Mouse (Mus musculus): ENCODE measurements around the gene Msto1.
"Not testable (repeated sequence)": the region's sequence is repeated elsewhere in the genome, so short reads cannot be mapped to it uniquely, and the experiment has no call there.

Gene Msto1

DNA sequence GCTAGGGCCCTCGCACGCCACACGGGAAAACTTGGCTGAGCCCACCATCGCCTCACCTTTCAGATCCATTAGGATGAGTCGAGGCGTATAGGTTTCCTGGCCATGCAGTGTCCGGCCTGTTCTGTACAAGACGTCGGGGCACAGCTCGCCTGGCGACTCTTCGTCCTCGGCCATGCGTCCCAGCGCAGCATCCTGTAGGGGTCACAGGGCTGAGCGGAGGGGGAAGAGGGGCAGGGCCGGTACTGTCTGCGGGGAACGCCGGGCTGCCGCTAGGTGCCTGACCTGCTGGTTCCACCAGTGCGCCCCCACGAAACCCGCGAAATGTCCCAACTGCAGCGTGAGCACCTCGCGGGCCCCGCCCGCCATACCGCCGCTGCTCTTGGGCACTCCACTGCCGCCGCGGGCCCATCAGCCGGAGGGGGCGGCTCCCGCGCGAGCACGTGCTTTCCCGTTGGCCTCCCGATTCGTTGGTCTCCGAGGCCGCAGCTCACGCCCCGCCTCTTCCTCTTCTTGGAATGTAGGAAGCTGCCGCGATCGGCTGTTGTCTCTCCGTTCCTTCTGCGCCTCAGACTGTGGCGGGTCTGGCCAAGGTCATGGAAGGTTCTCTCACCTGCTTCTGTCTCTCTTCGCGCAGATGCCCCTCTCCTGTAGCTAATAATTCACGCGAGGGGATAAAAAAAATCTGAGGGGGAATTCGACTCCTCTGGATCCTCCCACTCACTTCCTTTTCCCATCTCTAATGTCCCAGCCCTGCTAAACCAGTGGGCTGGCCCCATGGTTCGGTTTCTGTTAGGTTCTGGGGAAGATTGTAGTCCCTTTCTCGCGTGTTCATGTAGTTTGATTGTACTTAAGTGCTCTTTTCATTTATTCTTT, at the start of gene Msto1:
TSS of gene Msto1 (minus strand) at position 489 of the 873 bp plus-strand sequence.
- DNase-seq, result peak; percentile 91

DNA sequence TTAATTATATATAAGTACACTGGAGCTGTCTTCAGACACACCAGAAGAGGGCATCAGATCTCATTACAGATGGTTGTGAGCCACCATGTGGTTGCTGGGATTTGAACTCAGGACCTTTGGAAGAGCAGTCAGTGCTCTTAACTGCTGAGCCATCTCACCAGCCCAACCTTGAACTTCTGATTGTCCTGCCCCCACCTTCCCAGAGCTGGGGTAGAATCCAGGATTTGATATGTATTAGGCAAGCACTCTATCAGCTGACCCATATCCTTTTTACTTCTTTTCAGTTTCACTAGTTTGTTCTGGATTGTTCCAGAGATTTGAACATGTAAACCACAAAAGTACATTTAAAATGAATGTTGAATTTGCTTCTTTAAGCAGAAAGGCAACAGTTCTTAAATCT, 49.4 kb upstream of the Msto1 start:
- not testable (repeated sequence) for DNase-seq

DNA sequence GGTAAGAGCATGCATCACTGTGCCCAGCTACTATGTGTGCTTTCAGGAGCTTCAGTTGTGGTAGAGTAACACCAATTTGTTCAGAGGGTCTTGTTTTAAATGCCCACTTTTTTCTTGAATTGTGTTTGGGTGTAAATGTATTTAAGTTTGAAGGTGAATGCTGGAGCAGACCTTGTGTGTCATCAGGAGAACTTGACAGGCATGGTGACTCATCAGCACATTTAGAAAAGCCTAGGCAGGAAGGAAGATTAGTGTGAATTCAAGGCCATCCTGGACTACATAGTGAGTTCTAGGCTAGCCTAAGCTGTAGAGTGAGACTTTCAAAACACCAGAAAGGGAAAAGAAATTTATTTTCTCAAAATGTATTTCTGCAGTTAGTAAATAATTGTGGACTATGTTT, 39.9 kb upstream of the Msto1 start:
- DNase-seq, result no peak

DNA sequence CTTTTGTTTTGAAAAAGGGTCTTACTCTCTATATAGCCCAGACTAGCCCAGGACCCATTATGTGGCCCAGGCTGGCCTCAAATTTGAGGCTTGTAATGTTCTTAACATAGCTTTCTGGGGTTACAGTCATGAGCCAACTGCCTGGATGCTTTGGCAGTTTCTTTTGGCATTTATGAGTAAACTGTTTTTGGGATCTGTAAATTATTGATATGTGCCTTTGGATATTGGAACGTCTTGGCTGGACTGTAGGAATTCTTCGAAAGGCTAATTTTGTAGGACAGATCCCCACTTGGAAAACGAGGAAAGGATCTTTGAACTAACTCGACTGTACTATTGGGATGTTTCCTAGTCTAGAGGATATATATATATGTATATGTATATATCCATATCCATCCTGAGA, 39.4 kb upstream of the Msto1 start:
- DNase-seq, result no peak

DNA sequence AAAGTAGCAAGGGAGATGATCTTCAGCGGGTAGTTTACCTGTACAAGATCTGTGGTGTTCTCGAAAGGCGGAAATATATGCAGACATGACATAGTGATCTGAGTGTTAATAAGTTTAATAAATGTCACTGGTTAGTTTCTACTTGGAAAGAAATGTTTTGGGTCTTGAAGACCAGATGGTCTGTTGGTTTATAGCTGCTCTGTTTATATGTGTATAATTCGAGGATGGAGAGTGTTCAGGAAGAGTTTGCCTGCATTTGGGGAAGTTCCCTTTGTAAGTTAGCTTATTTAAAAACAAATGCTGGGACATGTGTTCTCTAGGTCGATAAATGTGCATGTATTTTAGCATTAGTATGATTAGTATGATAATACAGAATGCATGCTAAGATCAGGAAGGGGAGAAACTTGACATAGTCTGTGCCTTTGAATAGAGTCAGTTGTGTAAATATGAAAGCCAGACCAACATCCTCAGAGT, 37.6 kb upstream of the Msto1 start:
- no peak for DNase-seq

DNA sequence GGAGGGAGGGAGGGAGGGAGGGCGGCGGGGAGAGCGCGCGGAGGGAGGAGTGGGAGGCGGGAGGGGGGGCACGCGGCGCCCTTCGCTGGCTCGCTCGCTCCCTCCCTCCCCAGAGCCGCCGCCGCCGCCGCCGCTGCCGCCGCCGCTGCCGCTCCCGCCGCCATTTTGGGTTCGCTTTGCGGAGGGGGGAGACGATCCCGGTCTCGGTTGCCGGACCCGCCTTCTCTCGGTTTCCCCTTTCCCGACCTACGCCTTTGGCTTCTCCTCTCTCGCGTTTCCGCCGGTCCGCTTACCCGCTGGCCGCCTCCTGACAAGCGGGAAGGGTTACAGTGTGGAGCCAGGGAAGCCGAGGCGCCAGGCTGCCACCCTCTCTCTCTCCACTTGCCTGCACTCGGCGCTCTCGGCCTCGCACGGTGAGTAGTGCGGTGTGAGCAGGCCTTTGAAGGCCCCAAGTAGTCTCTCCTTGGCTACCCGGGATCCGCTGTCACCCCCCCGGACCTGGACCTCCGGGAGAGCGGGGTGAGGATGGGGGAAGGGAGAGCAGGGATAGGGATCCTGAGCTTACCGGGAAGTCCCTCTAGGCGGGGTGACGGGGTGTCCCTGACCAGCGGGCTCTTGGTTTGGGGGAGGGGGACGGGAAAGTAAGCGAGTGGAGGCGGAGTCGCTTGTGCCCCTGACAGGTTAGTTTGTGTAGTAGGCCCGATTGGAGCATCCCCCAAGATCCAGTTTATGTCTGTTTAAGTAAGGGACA, 37.0 kb upstream of the Msto1 start, which contains the start of the genes Ash1l and Dap3:
TSS of gene Ash1l (plus strand) at position 47 of the 751 bp plus-strand sequence.
TSS of gene Dap3 (minus strand) at position 606 of the 751 bp plus-strand sequence.
- peak; percentile 69 for DNase-seq

DNA sequence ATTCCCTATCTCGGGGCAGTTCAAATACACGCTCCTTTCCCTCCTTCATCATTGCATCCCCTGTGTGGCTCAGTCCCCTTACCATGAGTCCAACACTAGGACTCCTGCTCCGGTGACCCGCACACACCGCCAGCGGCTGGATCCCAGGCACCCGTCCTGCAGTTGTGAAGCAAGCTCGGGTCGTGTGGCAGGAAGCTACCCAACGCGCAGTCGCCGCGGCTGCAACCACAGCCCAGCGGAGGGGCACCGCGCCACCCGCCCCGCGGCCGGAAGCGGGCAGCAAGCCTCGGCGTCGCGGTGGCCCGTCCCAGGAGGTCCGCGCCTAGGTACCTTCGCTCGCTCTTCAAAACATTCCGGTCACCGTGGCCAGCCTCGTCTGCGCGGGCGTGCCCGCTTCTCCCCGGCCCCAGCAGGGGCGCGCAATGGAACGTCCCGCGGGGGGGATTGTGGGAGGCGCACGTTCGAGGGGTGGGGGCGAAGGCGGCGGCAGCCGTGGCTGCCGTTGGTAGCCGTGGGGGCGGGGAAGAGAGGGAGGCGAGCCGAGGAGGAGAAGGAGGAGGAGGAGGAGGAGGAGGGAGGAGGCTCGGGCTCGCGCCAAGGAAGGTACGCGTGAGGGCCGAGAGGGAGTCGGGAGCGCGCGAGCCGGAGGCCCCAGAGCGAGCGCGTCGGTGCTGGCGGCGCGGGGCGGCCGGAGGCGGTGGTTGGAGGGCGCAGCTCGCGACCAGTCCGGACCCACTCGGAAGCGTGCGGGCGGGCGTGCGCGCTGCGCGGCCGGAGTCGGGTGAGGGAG, 36.2 kb upstream of the Msto1 start:
- peak; percentile 91 for DNase-seq

DNA sequence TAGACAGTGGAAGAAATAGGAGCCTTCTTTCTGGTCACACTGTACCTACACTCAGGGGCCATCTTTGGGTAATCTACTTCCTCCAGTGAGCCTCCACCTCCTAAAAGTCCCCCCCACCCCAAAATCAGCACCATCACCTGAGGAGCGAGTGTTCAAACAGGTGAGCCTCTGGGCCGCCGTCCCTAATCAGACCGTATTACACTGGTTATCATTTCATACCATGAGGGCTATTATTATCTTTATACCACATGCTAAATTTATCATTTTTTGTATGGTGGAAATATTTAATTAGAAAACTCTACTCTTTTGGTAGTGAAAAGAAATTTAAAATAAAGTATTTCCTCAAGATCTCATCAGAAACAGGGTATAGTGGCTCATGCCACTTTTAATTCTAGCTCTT, 30.3 kb upstream of the Msto1 start:
- DNase-seq, result no peak

DNA sequence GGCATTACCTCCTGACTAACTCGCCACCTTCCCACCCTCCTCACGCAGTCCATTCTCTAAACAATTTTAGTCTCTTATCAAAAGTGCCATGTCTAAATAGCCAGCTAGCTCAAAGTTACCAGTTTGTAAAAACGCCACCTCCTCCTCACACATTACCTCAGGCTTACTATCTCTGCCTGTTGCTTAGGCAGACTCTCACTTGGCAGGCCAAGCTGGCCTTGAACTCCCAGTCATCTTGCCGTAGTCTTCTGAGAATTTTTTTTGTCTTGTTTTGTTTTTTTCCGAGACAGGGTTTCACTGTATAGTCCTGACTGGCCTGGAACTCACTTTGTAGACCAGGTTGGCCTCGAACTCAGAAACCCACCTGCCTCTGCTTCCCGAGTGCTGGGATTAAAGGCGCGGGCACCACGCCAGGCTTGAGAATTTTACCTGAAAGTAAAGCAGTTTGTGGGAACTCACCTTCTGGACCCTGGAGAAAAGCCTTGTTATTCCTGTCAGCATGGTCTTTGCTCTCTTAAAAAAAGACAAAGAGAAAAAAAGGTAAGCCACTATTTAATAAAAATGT, 28.6 kb upstream of the Msto1 start:
- DNase-seq, result no peak

DNA sequence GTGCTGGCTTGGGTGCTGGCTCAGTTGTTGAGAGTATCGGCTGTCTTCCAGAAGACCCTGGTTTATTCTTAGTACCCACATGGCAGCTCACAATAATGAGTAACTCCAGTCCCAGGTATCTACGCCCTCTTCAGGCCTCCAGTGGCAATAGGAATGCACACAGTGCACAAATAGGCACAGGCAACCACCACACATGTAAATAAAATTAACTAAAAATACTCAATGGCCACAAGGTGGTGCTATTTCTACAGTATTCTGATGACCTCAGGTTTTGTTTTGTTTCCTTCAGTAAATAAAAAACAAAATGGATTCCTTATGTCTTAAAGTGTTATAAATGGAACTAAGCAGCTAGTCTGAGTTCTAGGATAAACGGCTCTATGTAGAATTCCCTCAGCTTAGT, 25.9 kb upstream of the Msto1 start:
- no peak for DNase-seq

DNA sequence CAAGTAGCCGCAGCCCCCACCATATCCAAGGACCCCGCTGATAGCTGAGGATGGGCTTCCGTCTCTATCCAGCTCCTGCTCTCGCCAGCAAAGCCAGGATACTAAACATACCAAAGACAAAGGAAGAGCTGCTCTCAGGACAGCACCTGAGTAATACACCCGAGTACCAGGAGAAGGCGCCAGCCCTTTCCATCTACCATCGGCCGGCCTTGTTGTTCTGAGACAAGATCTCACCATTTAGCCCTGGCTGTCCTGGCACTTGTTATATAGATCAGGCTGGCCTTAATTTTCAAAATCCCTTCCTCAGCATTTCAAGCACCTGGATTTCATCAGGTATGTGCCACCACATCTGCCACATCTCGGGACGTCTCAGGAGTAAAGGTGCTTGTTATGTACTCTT, 25.3 kb upstream of the Msto1 start:
- no peak for DNase-seq

DNA sequence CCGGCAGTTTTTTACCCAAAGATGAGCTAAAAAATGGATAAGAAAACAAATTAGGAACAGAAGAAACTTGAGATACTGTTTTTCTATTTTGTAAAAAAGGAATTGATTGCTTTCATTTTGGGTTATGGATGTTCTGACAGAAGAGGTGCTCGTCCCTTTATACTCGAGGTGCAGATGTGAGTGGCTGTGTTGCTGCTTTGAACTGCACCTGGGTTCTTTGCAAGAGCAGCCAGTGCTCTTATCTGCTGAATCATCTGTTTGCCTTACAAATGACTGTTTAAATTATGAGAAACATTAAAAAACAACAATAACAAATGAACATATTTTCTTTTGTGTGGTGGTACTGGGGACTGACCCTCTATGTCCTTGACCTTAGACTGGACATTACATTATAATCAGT, 15.7 kb upstream of the Msto1 start:
- no peak for DNase-seq

DNA sequence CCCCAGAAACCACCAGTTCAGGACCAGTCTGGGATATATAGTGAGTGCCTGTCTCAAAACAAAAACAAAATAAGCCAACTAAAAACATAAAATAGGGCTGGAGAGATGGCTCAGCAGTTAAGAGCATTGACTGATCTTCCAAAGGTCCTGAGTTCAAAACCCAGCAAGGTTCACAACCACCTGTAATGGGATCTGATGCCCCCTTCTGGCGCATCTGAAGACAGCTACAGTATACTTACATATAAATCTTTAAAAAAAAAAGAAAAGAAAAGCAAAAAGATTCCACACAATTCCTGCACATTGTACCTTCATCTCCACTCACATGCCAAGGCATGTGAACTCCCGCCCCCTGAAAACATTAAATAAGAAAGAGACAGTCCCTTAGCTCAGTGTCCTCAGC, 11.9 kb upstream of the Msto1 start:
- DNase-seq, result no peak

DNA sequence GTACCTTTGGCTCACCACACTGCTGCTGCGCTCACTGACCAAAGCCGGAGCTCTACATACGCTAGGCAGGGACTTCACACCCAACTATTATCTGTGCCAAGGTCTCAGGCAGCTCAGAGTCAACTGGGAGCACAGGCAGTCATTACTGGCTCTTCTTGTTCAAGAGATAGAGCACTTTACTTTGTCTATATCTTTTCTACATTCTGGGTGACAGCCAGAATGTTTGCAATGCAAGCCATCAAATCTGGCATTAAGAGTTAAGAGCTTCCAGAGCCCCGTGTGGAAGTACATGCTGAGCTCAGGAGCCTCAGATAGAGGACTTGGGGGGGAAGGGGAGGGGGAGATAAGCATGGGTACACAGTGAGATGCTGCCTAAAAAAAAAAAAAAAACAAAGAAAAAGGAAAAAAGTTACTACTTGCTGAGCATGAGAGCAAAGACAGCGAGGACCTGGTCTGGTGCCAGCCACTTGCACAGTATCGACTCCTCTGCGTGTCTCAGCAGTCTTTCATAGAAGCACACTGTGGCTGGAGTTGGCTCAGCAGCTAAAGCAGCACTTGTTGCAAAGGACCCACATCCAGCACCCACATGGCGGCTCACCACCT, 10.3 kb upstream of the Msto1 start:
- no peak for DNase-seq

DNA sequence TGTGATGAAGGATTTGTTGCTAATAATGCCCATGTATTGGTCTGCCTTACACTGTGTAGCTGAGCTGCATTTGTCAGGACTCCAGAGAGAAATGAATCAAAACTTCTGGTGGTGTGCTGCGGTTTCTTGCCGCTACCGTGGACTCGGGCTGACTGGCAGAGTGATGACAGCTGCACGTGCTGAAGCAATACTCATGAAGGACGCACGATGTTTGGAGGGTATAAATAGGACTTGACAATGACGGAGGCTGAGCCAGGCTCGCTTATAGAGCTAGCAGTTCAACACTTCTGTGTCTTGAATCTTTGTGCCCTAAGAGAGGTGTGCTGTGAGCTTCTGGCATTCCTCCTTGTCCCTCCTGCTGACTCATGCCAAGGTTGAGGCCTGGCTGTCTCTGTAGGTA, 7.6 kb upstream of the Msto1 start:
- no peak for DNase-seq

DNA sequence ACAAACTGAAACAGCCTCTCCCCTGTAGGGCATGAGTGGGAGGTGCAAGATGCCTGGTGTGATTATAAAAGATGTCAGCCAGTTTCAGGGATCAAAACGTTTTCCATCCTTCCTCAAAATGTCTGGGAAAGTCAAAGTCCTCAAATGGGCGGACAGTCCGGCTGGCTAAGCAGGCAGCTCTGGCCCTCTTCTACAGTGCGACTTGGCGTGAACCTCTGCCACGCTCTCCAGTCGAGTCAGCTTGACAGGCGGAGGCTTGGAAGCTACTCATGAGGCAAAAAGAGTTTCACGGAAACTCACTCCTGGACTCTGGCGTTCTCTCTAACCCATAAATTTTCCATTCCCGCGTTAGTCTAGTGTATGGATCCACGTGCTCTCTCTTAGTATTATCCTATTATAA, 5.2 kb upstream of the Msto1 start:
- DNase-seq, result no peak

DNA sequence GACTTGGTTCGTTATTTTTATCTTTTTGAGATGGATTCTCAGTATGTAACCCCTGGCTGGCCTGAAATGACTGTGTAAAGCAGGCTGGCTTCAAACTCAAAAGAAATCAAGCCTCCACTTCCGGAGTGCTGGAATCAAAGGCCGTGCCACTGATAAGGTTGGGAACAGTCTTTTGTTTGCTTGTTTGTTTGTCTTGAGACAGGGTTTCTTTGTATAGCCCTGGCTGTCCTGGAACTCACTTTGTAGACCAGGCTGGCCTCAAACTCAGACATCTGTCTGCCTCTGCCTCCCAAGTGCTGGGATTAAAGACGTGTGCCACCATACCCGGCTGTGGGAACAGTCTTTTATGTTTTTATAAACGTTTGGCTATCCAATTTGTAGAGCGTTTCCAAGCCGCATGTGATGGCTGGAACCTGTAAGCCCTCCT, 598 bp upstream of the Msto1 start:
- no peak for DNase-seq

DNA sequence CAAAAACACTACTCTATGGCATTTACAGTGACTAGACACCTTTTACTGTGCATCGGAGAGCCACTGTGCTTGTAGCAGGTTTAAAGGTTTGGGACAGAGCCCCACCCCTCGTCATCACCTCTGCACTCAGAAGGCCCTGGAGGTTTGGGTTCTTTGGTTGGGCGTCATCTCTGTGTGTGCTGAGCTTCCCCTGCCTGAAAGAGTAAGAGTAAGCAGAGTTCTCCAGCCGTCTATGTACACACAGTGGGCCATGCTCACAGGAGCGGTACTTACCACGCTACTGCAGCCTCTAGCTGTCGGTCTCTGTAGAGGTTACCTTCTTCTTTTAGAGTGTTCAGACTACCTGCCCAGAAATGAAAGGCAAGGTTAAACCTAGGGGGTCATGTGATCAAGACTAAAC, 1.2 kb downstream of the Msto1 start:
- no peak for DNase-seq

DNA sequence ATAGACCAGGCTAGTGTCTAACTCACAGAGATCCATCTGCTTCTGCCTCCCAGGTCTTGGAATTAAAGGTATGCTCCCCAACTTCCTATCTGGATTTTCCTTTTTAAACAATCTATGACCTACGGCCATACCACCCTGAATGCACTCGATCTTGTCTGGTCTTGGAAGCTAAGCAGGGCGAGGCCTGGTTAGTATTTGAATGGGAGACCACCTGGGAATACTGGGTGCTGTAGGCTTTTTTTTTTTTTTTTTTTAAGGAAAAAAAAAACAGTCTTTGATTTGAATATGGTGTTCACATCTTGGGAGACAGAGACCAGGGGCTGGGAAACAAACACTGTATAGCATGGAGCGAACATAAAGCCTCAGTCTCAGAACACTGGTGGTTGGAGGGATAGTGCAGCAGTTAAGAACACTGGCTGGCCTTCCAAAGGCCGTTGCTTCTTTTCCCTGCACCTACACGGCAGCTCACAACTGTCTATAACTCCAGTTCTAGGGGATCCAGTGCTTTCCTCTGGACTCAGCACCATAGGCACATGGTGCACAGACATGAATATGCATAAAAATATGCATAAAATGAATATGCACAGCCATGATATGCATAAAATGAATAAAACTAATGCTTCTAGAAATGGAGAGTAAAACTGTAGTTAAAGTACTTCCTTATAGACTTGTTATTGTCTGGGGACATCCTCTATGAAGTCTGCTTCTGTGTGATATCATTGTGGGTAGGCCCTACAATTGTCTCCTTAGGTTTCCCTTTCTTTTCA, 7.2 kb downstream of the Msto1 start:
- DNase-seq, result no peak

DNA sequence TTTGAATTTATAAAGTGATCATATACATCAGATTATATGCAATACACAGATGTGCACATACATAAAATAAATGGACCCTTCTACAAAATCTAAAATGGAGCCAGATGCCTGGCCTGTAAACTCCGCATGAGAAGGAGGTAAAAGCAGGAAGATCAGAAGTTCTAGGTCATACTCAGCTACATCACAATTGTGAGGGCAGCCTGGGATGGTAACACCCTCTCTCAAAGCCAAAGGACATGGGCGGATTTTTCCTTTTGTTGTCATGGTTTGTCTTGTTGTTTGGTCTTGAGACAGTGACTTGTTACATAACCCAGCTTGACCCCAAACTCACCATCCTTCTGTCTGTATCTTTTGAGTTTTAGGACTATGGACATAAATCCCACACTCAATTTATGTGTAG, 8.1 kb downstream of the Msto1 start:
- no peak for DNase-seq

DNA sequence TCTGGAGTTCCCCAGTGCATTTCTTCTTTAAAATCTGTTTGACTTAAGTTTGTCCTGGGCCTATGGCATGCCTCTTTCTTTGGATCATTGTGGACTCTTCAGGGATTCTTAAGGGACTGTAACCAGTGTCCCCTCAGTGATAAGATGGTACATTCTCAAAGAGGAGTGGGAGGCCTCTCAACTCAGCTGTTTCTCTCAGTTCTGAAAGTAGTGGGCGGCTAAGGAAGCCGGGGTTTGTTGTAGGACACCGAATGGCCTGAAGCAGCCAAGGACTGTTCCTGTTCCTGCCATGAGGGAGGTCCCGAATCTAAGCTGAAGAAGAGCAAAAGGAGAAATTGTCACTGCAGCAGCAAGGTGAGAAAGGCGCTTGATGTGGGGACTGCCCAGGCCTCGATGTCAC, 8.6 kb downstream of the Msto1 start:
- no peak for DNase-seq

DNA sequence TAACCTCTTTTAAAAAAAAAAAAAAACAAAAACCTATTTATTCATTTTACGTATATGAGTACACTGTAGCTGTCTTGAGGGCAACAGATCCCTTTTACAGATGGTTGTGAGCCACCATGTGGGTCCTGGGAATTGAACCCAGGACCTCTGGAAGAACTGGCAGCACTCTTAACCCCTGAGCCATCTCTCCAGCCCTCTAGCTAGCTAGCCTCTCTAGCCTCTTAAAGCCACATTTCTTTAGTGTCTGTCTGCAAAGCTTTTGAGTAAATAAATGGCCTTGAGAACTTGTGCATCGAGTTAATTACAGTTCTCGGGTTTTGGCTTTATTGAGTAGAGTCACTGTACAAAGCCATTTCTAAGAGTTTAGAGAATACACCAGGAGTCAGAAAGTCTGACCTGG, 9.0 kb downstream of the Msto1 start:
- no peak for DNase-seq
